Mouse (Mus musculus): ENCODE measurements at regions not wholly inside any gene's neighbourhood (a gene's known extent, or its start where the extent isn't known, plus 50 kb on each side); places are given as distances from the start of the nearest gene placed in this dataset.

DNA sequence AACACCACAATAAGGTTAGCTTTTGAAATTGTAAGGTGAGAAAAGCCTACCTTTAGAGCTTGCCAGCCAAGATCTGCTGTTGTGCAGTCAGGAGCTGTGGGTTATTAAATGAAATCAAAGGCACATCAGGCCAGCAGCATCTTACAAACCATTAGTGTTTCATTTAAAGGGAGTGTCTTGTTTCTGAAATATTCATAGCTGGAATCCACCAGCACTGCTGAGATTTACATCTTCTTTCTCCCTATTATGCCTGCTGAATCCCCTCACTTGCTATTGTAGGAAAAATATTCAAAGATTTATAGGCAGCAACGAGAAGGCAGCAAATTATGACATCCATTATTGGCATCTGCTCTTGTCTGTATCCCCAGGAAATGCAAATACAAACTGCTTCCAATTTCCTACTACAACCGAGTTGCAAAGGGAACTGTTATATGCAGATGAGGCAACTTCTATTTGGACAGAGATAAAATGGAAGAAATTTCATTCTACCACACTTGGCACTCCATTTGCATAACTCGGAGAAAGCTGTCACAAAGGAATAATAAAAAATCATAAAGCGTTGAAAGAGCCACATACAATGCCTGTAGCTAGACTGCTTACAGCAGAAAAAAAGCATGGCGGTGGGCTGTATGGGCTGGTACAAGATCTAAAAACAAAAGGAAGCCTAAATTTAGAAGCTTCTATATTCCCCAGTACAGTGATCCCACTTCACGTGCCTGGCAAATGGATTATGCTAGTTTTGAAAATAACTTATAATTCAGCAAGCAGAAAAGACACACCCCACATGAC is 60.3 kb upstream of the Prkd1 start:
- no peak for DNase-seq (ENCODE audit: low spot score in 2 of 2)

DNA sequence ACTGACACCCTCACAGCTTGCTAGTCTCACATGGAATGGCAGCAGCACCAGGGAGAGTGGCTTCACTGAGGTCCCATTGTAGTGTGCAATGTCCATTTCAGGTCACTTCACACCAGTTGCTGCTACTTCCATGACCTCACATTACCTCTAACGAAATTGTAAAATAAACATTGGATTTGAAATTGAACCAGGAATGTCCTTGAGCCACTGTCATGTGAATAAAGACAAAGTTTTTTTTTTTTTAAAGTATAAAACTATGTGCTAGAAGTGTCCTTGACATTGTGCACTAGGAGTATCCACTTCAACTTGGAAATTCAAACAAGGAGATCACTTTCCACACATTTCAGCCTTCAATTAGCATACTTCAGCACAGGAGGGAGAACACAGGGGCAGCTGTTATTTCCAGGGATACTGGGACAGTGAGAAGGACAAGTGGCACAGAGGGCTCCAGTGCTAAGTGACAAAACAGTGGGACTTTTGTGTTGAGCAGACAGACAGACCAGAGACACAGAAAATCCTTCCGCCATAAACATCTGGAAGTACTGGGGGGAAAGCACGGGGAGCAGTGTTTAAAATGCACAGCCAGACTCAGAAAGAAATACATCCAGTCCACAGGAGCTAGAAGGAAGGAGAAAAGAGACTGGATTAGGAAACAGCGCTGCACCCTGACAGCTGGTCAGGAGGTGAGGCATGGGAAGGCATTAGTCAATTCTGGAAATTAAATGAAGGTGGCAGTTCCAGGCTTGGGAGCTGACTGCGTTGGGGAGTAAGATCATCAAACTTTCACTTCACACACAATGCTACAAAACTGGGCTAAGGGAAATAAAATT is 49.9 kb upstream of the Prkd1 start:
- DNase-seq (ENCODE audit: low spot score in 2 of 2), result no peak
